Mouse (Mus musculus): Measurements from ENCODE around the gene Serpinb1c.

DNA sequence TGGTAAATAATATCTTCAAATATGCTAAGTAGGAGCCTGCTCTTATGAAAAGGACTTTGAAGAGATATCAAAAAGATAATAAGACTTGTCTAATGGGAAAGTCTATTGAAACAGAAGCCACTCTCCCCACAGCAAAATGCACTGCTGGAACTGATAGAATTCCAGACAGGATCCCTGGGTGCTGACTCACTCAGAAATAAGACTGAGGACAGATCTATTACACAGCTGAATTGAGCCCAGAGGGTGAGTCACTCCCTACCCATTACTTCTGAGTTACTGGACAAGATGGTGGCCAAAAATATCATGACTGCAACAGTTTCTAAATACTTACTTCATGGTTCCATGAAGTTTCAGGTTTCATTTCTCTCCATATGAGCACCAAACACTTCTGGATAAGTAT, 13.3 kb downstream of the Serpinb1c start:
- no peak for TF ChIP-seq CHD2 (IDR thresholded peaks at IDR 0.05; ENCODE audit: low read depth, low read length)
- no peak for TF ChIP-seq ZC3H11A (IDR thresholded peaks at IDR 0.05; ENCODE audit: borderline replicate concordance, low read depth, low read length)
- no peak for TF ChIP-seq ZNF384 (IDR thresholded peaks at IDR 0.05; ENCODE audit: low read depth, low read length)
- no peak for TF ChIP-seq HCFC1 (IDR thresholded peaks at IDR 0.05; ENCODE audit: borderline replicate concordance, insufficient read depth, low read length)
- no peak for TF ChIP-seq MAFK (IDR thresholded peaks at IDR 0.05; ENCODE audit: insufficient read depth, low read depth, low read length)

All from ES-E14 (cell line).